18 mouse cellular contexts compared by ENCODE assay signal in genomic region chr17:28448225-28448624, GRCm38 (mm10).
"Had no signal": no experiment of that assay in that cellular context is flagged by ENCODE, and none has a peak within 500 bp of the region (broad histone marks: within the 10 kb centered on the region; RNA-seq: fewer than 3 reads in every experiment).

No protein-coding gene starts in this region.

- DNase-seq: layer of hippocampus, postnatal 36 days; left cerebral cortex, postnatal 4 days; liver, embryonic 13.5 days; lung, embryonic 14.5 days; retina, postnatal 1 day; right cerebral cortex, postnatal 25 days; spleen, adult 18-20 months; thymus, postnatal 25 days had no signal

- H3K9ac ChIP-seq: limb, embryonic 13.5 days; liver, embryonic 13.5 days; lung, embryonic 14.5 days; midbrain, embryonic 12.5 days; midbrain, embryonic 15.5 days; neural tube, embryonic 13.5 days; stomach, embryonic 15.5 days had no signal

- H3K27me3 ChIP-seq: limb, embryonic 13.5 days; liver, embryonic 13.5 days; midbrain, embryonic 12.5 days; midbrain, embryonic 15.5 days; neural tube, embryonic 13.5 days; stomach, embryonic 15.5 days had no signal

- ATAC-seq: inflammation-experienced regulatory T-cells, adult 6 months; intestine, embryonic 16.5 days; lung, postnatal 0 days; midbrain, embryonic 15.5 days had no signal

- H3K4me1 ChIP-seq: stomach, embryonic 15.5 days had no signal

- H3K9me3 ChIP-seq: limb, embryonic 13.5 days; liver, embryonic 13.5 days; midbrain, embryonic 12.5 days; midbrain, embryonic 15.5 days; neural tube, embryonic 13.5 days; stomach, embryonic 15.5 days had no signal

- H3K27ac ChIP-seq: left cerebral cortex, adult 2 months; limb, embryonic 13.5 days; liver, embryonic 13.5 days; macrophage; midbrain, embryonic 12.5 days; midbrain, embryonic 15.5 days; neural tube, embryonic 13.5 days; stomach, embryonic 15.5 days had no signal

- H3K4me3 ChIP-seq: left cerebral cortex, adult 2 months; limb, embryonic 13.5 days; liver, embryonic 13.5 days; midbrain, embryonic 12.5 days; midbrain, embryonic 15.5 days; neural tube, embryonic 13.5 days; stomach, embryonic 15.5 days had no signal

- H3K36me3 ChIP-seq: limb, embryonic 13.5 days; liver, embryonic 13.5 days; midbrain, embryonic 12.5 days; midbrain, embryonic 15.5 days; neural tube, embryonic 13.5 days; stomach, embryonic 15.5 days had no signal

- H3K4me2 ChIP-seq: limb, embryonic 13.5 days; liver, embryonic 13.5 days; lung, embryonic 14.5 days; midbrain, embryonic 12.5 days; midbrain, embryonic 15.5 days; neural tube, embryonic 13.5 days; stomach, embryonic 15.5 days had no signal
